Mouse (Mus musculus): ENCODE results near the gene Nell2.

The Nell2 gene

GRCm38 (mm10) chr15:95354806-95355205 is 173.6 kb downstream of the Nell2 start:
- no peak for DNase-seq (ENCODE audit: low read depth in 2 of 2, low spot score in 2 of 2)

GRCm38 (mm10) chr15:95334323-95335296 is 193.7 kb downstream of the Nell2 start:
- no peak for DNase-seq (ENCODE audit: low read depth in 2 of 2, low spot score in 2 of 2)

GRCm38 (mm10) chr15:95333229-95333628 is 195.1 kb downstream of the Nell2 start:
- no peak for DNase-seq (ENCODE audit: low read depth in 2 of 2, low spot score in 2 of 2)

DNA sequence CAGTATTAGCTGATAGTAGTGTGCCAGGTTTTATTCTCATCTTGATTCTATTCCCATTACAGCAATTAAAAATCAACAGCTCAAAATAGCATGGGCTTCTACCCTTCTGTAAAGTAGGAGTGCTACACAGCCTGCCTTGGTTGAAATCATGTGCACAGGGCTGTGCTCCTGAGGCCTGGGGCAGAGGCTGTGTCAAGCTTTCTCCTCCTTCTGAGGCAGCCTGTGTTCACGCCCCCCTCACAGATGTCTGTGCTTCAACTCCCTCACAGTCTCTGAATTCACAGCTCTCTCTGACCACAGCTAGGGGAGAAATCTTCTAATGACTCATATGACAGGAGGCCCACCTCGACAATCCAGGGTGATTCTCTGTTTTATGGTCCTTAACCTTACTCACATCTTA is 197.4 kb downstream of the Nell2 start:
- no peak for DNase-seq (ENCODE audit: low read depth in 2 of 2, low spot score in 2 of 2)

DNA sequence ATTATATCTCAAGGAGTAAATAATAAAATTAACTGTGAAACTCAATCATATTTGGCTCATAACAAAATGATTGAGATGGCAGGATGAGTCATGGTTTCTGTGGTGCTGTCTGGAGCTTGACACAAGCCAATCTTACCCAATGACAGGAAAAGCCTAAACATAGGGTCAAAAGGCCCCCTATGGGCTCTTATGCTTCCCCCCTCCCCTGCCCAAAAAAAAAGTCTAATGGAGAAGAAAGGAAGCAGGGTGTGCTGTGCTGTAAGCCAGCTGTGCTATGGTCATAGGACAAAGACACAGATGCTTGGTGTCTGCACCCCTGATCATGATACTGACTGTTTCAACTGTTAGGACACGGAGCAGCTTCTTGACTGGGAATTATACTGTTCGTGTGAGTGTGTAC is 205.6 kb downstream of the Nell2 start:
- no peak for DNase-seq (ENCODE audit: low read depth in 2 of 2, low spot score in 2 of 2)

GRCm38 (mm10) chr15:95316626-95317025 is 211.7 kb downstream of the Nell2 start:
- DNase-seq (ENCODE audit: low read depth in 2 of 2, low spot score in 2 of 2), result no peak

DNA sequence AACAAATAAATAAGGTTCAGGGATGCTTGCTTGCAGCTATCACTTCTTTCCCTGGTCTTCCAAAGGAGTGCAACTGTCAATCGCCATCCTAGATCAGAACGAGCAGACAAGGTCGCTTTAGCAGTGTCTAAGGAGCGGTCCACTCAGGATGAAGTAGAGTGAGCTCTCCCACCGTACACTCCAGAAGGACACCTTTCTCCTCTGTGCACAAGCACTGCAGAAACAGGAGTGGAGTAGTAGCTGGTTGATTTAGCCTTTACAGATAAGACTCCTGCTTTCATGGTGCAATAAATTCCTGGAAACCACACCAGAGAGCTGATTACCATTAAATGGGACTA is 213.6 kb downstream of the Nell2 start:
- no peak for DNase-seq (ENCODE audit: low read depth in 2 of 2, low spot score in 2 of 2)

GRCm38 (mm10) chr15:95314121-95314807 is 214.1 kb downstream of the Nell2 start:
- no peak for DNase-seq (ENCODE audit: low read depth in 2 of 2, low spot score in 2 of 2)

DNA sequence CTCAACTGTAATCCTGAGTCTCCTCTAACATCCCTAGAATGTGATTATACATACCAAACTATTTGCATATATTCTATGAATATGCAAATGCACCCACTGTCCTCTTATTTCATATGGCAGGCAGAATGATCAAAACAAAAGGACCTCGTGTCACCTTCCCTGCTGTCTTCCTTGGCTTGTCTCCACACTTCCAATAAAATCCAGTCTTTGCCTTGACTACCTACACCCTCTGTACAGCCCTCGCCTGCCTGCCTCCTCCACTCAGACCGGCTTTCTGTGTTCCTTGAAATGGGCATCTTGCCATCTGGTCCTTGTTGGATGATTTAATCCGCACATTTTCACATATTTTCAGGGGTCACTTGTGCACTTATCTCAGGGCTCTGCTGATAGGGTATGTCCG is 215.1 kb downstream of the Nell2 start:
- DNase-seq (ENCODE audit: low read depth in 2 of 2, low spot score in 2 of 2), result no peak

- no peak for DNase-seq (ENCODE audit: low read depth in 2 of 2, low spot score in 2 of 2)
These were observed 224.3 kb downstream of the Nell2 start for GRCm38 (mm10) chr15:95304102-95304501.

- DNase-seq (ENCODE audit: low read depth in 2 of 2, low spot score in 2 of 2), result no peak
These were observed 231.8 kb downstream of the Nell2 start for GRCm38 (mm10) chr15:95296561-95296960.

GRCm38 (mm10) chr15:95289047-95289446 is 239.3 kb downstream of the Nell2 start:
- DNase-seq (ENCODE audit: low read depth in 2 of 2, low spot score in 2 of 2), result no peak

DNA sequence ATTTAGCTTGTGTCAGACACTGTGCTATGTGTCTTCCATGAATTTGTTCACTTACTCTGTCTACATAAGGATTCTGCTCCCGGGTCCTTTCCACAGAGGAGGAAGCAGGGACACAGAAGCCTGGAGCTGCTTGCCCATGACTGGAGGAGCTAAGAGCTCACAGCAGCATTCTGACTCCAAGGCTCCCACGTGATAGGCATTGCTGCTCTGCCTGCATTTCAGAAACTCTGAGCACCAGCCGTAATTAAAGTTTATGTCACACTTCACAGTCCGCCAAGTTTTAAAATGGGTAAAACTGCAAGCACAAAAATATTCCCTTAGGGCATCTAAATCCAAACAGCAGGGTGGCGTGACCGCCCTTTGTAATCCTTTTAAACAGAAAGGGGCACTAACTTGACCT is 243.2 kb downstream of the Nell2 start:
- no peak for DNase-seq (ENCODE audit: low read depth in 2 of 2, low spot score in 2 of 2)

DNA sequence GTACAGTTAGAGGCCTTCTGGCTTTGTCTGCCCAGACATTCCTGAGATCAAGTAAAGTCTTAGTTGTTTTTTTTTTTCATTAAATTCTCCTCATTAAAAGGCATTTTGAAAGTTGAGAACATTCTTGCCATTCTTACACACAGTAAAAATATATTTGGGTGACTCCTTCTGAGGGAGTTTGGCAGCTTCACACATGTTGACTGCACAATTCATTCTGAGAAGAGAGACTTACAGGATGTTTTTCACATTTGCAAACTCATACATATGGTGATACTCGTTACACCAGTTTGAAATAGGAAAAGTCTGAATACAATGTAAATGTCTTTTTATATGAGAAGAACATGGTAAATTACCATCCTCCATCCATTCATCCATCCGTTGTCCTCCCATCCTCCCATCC is 247.4 kb downstream of the Nell2 start:
- DNase-seq (ENCODE audit: low read depth in 2 of 2, low spot score in 2 of 2), result no peak

DNA sequence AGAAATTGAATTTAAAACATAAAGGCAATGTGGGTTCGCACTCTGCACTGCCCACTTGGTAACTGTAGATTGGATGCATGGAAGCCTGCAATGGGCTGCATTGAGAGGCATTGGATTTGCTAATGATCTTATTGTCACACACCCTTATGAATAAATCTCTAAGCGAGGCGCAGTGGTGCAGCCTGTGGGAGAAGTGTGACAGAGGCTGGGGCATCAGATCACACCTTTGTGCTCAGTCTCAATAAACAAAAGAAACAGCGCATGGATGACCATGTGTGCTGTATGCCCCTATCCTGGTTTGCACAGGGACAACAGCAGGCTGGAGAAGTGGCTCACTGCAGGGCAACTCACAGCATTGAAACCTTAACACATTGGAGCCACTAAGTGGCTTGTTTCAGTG is 250.4 kb downstream of the Nell2 start:
- DNase-seq (ENCODE audit: low read depth in 2 of 2, low spot score in 2 of 2), result no peak

GRCm38 (mm10) chr15:95276556-95276955 is 251.8 kb downstream of the Nell2 start:
- no peak for DNase-seq (ENCODE audit: low read depth in 2 of 2, low spot score in 2 of 2)

DNA sequence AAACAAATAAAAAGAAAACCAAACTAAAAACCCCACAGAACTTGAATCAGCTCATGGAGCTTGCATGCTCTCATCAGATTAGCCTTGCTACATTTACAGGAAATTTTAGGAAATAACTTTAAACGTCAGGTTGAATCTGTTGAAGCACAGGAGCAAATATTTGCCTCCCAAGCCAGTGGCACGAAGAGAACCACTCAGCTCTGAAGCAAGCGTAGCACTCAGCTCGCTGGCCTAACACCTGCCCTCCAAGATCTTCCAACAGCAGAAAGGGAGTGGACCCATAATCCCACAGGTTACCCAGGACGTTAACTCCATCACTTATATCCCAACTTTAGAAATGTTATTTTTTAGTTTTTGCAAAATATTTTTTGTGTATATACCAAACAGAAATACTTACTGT is 252.8 kb downstream of the Nell2 start:
- no peak for DNase-seq (ENCODE audit: low read depth in 2 of 2, low spot score in 2 of 2)

- DNase-seq (ENCODE audit: low read depth in 2 of 2, low spot score in 2 of 2), result no peak
These were observed 255.1 kb downstream of the Nell2 start for GRCm38 (mm10) chr15:95273236-95273635.

GRCm38 (mm10) chr15:95272167-95272566 is 256.2 kb downstream of the Nell2 start:
- DNase-seq (ENCODE audit: low read depth in 2 of 2, low spot score in 2 of 2), result no peak

DNA sequence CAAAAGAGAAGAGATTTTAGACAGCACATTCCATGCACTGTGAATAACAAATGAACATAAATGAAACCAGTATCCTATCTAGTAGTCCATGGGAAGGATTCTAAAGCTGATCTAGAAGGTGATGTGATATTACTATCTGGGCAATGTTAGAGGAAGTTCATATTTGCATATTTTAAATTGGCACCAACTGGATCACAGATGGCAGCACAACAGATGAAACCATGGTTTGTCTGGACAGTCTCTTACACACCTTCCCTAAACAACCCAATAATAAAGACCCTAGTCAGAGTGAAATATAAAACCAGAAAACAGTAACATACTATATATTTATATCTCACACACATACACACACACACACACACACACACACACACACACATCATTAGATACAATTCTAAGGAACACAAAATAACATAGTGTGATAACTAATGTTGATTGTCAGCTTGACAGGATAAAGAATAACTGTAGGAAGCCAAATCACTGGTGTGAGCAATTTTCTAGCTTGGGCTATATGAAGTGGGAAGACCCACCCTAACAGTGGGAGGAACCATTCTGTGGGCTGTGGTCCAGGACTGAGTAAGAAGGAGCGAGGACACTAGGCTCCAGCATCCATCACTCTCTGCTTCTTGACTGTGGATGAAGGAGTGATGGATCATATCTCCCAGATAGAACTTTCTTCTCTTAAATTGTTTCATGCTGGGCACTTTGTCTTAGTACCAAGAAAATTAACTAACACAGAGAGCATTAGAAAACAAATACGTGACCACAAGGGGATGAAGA is 268.5 kb downstream of the Nell2 start:
- DNase-seq (ENCODE audit: low read depth in 2 of 2, low spot score in 2 of 2), result no peak

GRCm38 (mm10) chr15:95257131-95257530 is 271.2 kb downstream of the Nell2 start:
- no peak for DNase-seq (ENCODE audit: low read depth in 2 of 2, low spot score in 2 of 2)

DNA sequence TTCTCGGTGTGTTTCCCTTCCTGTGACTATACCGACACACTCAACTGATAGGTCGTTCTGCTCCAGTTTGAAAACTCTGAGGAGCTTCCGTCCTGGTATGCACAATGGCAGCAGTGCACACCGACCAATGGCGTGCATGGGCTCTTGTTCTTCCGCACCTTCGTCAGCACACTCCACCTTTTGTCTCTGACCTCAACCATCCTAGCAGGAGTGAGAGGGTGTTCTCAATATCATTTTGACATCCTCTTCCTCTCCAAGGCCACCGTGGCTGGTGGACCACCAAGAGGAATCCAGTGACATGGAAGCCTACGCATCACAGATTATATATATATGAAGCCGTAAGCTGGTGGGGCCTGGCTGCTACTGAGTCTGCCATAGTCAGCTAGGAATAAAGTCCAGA is 282.8 kb downstream of the Nell2 start:
- DNase-seq (ENCODE audit: low read depth in 2 of 2, low spot score in 2 of 2), result no peak

Data from CD8-positive naive resting alpha-beta T cell, adult 2 months (primary cell).